In genomic region chr12:85592943-85593342, GRCm38 (mm10) we compare ENCODE assay signal across 18 mouse cellular contexts. TPM values are rescaled to one million over a fixed set of nuclear protein-coding genes. Genes with fewer than 3 reads are reported as not detected.
DNase-seq lines count a peak whose midpoint lies in the region; ATAC-seq and TF ChIP-seq lines count a peak whose summit lies in the region.
"Had no signal": no experiment of that assay in that cellular context is flagged by ENCODE, and none has a peak within 500 bp of the region (broad histone marks: within the 10 kb centered on the region; RNA-seq: fewer than 3 reads in every experiment).

No protein-coding gene starts in this region.

- no peaks in the 10 kb centered on the region for H3K9me3 ChIP-seq in forebrain, postnatal 0 days (ENCODE audit: low read length)
- H3K9me3 ChIP-seq: heart, embryonic 10.5 days; limb, embryonic 12.5 days had no signal

- TF ChIP-seq CTCF in lung, adult 2 months (IDR thresholded peaks at IDR 0.05; ENCODE audit: insufficient read depth, low read length) = no peak
- TF ChIP-seq CTCF in forebrain, postnatal 0 days (IDR thresholded peaks at IDR 0.05; ENCODE audit: low read depth) = no peak

- H3K4me3 ChIP-seq in lung, adult 2 months (replicated peaks; ENCODE audit: extremely low read depth, low read depth, low read length) = no peak overlapping the region
- H3K4me3 ChIP-seq in forebrain, postnatal 0 days (ENCODE audit: low read depth, low read length) = no peak overlapping the region
- H3K4me3 ChIP-seq: heart, embryonic 10.5 days; limb, embryonic 12.5 days had no signal

- H3K9ac ChIP-seq in forebrain, postnatal 0 days = no peak overlapping the region
- H3K9ac ChIP-seq: limb, embryonic 12.5 days had no signal

- peaks cover 2% of the 10 kb centered on the region; the same call in 1 of the 2 replicates for H3K4me1 ChIP-seq in lung, adult 2 months (ENCODE audit: control insufficient read depth, insufficient read depth, low read length)
- H3K4me1 ChIP-seq in forebrain, postnatal 0 days (ENCODE audit: insufficient read depth) = no peaks in the 10 kb centered on the region

- ATAC-seq in CD4-positive, CD25-positive, alpha-beta regulatory T cell, adult 4 months = peak; percentile 100
- peak; percentile 70 for ATAC-seq in granulocyte monocyte progenitor cell, adult 5-6 weeks (replicated peaks; ENCODE audit: poor library complexity, severe bottlenecking)
- ATAC-seq in forebrain, postnatal 0 days = no peak
- ATAC-seq: forebrain, embryonic 16.5 days; hindbrain, postnatal 0 days had no signal

- H3K27me3 ChIP-seq in forebrain, postnatal 0 days (ENCODE audit: insufficient read depth, low read length) = no peaks in the 10 kb centered on the region; the same call in 1 of the 2 replicates

- peak; percentile 63 for DNase-seq in lung, postnatal 36 days
- DNase-seq in lung, adult 2 months = no peak
- DNase-seq in natural killer cell, adult 2 months (ENCODE audit: low spot score in 2 of 2) = peak; percentile 54 to 57
- no peak for DNase-seq in layer of hippocampus, postnatal 14 days (ENCODE audit: low spot score in 2 of 2)
- DNase-seq in left cerebral cortex, adult 18-20 months (ENCODE audit: low spot score in 2 of 2) = no peak
- no peak for DNase-seq in forebrain, postnatal 0 days
- DNase-seq: adrenal gland, postnatal 14 days; cerebellum, adult 9-10 months; gastrocnemius, postnatal 10 days; kidney, adult 9 months; thymus, adult 18-20 months had no signal

- 19% methylated on average over 9 of the region's 9 CpGs for WGBS in lung, adult 2 months
- 84% methylated on average over 9 of the region's 9 CpGs for WGBS in forebrain, postnatal 0 days

- no peaks in the 10 kb centered on the region for H3K36me3 ChIP-seq in forebrain, postnatal 0 days (ENCODE audit: insufficient read depth)
- H3K36me3 ChIP-seq: heart, embryonic 10.5 days; limb, embryonic 12.5 days had no signal

- H3K27ac ChIP-seq in forebrain, postnatal 0 days (ENCODE audit: low read depth, low read length) = no peak overlapping the region
- H3K27ac ChIP-seq: heart, embryonic 10.5 days; hindbrain, postnatal 0 days; limb, embryonic 12.5 days had no signal

- H3K4me2 ChIP-seq in forebrain, postnatal 0 days (ENCODE audit: low read depth) = no peak overlapping the region
- H3K4me2 ChIP-seq: limb, embryonic 12.5 days; midbrain, embryonic 11.5 days had no signal

- TF ChIP-seq POLR2A in lung, adult 2 months (IDR thresholded peaks at IDR 0.05; ENCODE audit: borderline replicate concordance, extremely low read depth, low read depth, low read length) = no peak

RNA-seq across cellular contexts. Expression of gene Jdp2, which starts 5.9 kb away (rescaled TPM):
- 21.6 and 30.9 TPM in 2 replicates for polyA plus RNA-seq in lung, adult 2 months (2012; rRNA removed)
- polyA plus RNA-seq in CD4-positive, CD25-positive, alpha-beta regulatory T cell, adult 4 months (2017; shearing (Covaris generic)) = under 1 TPM in 1 of 2 experiments, not detected in 1; 0.20 TPM
- total RNA-seq in granulocyte monocyte progenitor cell, adult 5-6 weeks (2014; fragmentation: Nextera tagmentation) = 22.5 and 27.5 TPM in 2 replicates
- total RNA-seq in granulocyte monocyte progenitor cell, adult 5-6 weeks (2017) = 30.5 and 39.8 TPM in 2 replicates
- total RNA-seq in layer of hippocampus, postnatal 14 days (2021) = 10 to 100 TPM; 29.4 to 34.1 TPM
- total RNA-seq in left cerebral cortex, adult 18-20 months (2021) = 10 to 100 TPM; 74.8 to 77.6 TPM
- 10.4 and 17.2 TPM in 2 replicates for total RNA-seq in forebrain, postnatal 0 days (2014; rRNA removed)
- 0.24 and 0.60 TPM in 2 replicates for polyA plus RNA-seq in forebrain, postnatal 0 days (2015; fragmentation: Nextera tagmentation; extraction: Ambion mirVana)

Comparison
In these comparisons a context has a peak if more than half of its experiments do, and no peak if none do; other contexts are left out.
1. DNase-seq: peak in lung, postnatal 36 days (single experiment) and natural killer cell, adult 2 months (2 of 2); none in lung, adult 2 months (single experiment), layer of hippocampus, postnatal 14 days (0 of 2), left cerebral cortex, adult 18-20 months (0 of 2) and forebrain, postnatal 0 days (single experiment).